Mouse (Mus musculus): ENCODE measurements around the gene Esyt1. TPM values are rescaled to one million over a fixed set of nuclear protein-coding genes. Genes with fewer than 3 reads are reported as not detected.
"Not testable (repeated sequence)": the region's sequence is repeated elsewhere in the genome, so short reads cannot be mapped to it uniquely, and the experiment has no call there.

Esyt1 gene
- total RNA-seq (2021): 18.1 and 22.9 TPM in 2 replicates
- long read RNA-seq, transcript Esyt1-201 (31 exons, 3,981 nt): major isoform, 9 of 21 reads
- long read RNA-seq, partial matches to known transcripts: 8 of 21 reads
- long read RNA-seq, other reads (novel, unspliced or antisense): 4 of 21 reads

DNA sequence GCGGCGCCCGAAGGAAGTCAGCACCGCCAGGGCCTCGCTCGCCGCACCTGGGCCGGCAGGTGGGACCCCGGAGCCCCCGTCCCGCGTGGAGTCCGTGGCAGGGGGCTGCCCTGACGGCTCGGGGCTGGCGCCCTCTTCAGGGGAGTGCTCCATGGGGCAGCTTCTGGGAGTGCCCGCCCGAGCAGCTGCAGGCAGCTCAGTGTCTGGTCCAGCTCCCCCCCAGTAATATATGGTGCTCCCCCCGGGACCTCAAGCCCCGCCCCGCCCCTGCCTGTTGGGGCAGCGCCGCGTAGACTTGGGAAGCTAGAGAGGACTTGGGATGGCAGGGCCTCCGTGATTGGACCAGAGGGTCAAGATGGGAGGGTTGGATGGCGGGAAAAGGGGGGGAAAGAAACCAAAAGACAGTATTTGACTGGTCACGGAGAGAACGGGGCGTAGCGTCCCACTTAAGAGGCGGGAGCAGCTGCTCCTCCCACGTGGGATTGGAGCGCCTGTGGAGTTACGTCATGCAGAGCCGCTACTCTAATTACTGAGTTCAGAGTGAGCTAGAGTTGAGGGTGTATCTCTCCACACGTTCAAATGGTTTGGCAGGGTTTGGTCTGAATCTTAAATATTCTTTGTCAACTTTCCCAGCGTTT is at the start of gene Esyt1:
Esyt1 (minus strand) TSS at position 201 of the 638 bp plus-strand sequence.
- peak; percentile 93 for DNase-seq

DNA sequence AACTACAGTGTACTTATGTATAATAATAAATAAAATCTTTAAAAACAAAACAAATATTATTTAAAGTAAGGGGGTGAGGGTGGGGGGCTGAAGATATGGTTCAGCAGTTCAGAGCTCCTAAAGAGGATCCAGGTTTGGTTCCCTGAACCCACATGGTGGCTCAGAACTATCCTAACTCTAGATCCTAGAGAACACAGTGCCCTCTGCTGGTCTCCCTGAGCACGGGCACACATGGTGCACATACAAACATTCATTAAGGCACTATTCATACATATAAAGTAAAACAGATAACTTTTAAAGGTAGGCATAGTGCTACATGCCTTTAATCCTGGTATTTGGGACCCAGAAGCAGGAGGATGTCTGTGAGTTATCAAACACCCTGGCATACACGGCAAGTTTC is 49.4 kb upstream of the Esyt1 start:
- no peak for DNase-seq

DNA sequence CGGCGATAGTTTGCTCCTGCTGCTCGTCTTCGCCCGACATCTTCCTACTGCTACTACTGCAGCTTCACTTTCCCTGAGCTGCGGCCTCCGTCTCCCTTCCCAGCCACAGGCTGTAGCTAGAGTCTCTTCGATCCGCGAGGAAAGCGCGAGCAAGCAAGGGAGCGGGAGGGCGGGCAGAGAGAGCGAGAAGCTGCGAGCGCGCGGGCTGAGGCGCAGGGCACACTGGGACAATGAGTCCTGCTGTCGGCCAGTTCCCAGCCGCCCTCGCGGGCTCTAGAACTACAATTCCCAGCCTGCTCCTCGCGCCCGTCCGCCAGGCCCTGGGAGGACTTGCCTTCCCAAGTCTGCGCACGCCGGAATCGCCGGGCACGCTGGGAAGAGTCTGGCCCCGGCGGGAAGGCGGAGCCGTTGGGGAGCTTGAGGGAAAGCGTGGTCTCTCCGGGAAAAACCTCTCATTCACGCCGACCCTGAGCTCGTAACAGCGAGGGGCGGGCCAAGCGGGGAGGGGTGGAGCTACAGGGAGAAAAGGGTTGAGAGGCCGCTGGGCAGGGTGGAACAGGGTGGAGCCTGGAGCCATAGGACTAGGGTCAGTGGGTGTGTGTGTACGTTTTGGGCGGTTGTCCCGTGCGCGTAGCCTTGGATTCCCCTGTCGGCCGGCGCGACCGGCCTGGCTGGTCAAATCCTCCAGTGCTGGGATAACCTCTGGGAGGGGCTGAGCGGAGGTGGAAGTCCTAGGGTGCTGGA is 40.3 kb upstream of the Esyt1 start, which contains the start of gene Pa2g4:
Pa2g4 (minus strand) TSS at position 200 of the 744 bp plus-strand sequence.
- peak; percentile 98 for DNase-seq

DNA sequence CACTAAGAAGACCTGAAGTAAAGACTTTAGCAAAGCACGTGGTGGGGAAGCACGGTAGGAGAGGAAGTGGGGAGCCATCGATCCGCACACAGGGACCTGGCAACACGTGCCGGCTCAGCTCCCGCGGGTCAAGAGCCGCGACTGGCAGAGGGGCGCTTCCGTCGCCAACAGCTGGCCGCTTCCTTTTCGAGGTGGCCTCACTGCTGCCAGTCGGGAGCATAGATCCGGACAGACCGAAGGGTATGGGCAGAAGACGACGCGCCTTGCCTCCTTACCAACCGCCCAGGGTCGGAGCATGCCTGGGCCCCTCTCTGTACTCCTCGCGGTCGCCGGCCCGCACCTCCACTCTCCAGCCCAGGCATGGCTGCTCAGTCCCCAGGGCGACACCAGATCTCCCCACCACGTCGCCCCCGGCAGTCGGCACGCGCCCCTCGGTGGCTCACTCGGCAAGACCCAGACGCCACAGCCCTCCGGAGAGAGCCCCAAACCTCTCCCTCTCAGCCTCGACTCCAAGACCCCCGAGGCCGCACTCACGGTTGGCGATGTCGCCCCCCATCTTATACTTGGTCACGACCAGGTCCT is 39.6 kb upstream of the Esyt1 start:
- DNase-seq: peak; percentile 42

DNA sequence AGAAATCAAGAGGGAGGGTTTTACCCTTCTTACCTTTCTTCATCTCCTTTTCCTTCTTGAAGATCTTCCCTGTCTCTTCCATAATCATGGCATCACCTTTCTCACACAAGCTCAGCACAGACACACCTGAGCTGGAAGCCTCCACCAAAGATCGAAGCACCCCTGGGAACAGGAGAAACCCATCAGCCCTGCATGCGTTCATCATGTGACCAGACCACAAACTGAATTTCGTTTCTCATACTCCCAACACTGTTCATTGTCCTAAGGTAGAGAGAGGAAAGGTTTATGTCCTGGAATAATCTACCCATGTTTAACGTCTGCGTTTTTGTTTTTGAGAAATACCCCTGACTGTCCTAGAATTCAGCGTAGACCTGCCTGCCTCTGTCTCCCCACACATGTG is 37.9 kb upstream of the Esyt1 start:
- DNase-seq: no peak

DNA sequence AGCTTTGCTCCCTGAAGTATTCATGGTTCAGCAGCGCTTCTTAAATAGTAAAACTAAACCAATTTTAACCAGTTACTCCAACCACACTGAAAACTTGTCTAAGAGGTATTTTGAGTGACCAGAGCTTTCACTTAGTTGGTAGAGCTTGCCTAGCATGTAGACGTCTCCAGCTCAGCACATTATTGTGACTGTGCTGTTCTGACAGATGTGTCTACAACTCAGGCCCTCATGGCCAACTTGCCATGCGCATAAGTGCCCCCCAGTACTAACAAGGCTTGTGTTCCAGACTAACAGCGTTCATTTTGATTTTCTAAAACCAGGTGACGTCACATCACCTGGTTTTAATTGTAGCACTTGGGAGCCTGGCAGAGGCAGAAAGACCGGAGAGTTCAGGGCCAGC is 31.3 kb upstream of the Esyt1 start:
- no peak for DNase-seq

DNA sequence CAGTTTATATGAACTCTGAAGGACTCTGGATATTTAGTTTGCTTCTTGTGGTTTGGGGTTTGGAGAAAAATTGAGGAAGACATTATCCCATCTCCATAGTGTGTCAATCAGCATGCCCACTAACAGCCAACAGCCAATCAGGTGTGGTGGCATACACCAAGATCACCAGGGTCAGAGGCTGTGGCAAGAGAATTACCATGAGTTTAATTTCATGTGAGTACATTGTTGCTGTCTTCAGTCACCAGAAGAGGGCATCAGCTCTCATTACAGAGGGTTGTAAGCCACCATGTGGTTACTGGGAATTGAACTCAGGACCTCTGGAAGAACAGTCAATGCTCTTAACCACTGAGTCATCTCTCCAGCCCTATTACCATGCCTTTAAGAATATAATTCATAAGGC is 30.6 kb upstream of the Esyt1 start:
- no peak for DNase-seq

DNA sequence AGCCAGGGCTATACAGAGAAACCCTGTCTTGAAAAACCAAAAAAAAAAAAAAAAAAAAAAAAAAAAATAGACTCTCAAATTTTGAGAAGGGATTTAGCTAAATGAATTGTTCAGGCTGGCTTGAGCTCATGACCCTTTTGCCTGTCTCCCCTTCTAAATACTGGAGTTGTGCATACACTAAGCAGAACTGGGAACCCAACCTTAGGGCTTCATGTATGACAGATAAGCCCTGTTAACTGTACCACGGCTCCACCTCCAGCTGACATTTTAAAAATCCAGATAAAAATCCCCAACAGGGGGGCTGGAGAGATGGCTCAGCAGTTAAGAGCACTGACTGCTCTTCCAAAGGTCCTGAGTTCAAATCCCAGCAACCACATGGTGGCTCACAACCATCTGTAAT is 29.9 kb upstream of the Esyt1 start:
- DNase-seq: not testable (repeated sequence)

DNA sequence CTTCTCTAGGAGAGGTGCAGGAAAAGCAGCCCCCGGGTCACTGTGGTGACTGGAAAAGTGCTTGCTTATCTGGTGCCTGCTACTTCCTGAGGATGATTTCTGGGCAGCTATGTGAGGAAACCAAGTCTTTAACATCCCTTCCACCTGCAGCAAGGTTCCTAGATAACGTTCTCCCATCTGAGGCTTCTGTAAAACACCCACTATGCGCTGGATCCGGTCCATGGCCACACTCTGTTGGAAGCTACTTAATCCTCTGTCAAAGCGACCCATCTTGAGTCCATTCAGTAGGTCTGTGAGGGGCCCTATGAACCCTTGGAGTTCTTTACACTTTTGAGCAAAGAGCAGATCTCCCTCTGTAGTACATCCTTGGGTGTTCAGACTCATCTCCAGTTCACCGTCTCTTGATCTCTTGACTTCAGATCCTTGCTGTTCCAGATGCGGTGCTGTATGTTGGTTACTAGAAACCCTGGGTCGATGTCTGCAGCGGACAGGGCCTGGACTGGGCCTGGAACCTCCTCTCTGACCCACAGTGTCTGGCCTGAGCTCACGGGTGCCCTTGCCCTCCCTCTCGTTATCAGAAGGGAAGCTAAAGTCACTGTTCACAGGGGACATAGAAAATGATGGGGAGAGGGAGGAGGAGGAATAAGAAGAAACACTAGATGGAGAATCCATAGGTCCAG is 24.6 kb upstream of the Esyt1 start:
- not testable (repeated sequence) for DNase-seq

DNA sequence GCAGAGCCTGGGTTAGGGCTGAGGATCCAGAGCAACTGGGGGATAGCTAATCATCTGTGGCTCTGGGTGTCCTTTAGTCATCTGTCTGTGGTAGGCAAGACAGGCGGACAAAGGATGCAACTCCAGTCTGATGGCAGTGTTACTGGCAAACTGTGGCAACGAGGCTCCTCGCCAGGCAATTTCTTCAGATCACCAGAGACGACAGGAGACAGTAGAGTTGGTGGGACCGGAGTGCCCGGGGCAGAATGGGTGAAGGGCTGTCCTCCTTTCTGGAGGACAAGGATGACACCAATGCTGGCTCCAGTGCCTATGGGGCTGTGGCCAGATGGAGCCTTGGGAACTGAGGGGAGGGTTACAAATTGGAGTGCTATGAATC is 24.0 kb upstream of the Esyt1 start:
- DNase-seq: peak; percentile 8

DNA sequence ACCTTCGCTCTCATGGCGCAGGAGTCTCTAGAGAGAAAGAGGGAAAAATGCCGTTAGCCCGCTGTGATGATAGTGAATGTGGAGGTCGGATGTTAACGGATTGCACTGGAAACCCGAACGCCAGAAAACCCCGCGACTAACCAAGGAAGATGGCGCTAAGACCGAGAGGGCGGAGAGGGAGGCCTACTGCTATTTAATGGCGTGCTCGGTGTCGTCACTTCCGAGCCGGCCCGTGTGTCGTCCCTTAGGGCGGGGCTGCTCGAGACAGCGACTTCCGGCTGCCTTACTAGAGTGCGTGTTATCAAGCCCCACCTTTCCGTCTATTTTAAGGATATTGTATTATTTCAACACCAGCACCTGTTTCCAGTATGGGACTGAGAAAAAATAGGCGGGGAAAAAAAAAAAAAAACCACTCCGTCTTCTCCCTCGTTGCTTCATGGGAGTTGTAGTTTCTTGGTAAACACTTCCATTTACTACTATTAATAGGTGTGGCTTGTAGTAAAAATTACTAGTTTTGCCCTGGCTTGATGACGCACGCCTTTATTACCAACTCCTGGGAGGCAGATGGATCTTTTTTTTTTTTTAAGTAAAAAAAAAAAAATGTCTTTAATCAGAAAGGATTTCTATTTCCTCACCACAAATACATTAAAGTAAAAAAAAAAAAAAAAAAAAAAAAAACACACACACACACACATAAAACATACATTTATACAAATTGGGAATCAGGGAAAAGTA is 23.4 kb upstream of the Esyt1 start, which contains the start of gene Rpl41:
Rpl41 (minus strand) TSS at position 359 of the 735 bp plus-strand sequence.
- peak; percentile 87 for DNase-seq

DNA sequence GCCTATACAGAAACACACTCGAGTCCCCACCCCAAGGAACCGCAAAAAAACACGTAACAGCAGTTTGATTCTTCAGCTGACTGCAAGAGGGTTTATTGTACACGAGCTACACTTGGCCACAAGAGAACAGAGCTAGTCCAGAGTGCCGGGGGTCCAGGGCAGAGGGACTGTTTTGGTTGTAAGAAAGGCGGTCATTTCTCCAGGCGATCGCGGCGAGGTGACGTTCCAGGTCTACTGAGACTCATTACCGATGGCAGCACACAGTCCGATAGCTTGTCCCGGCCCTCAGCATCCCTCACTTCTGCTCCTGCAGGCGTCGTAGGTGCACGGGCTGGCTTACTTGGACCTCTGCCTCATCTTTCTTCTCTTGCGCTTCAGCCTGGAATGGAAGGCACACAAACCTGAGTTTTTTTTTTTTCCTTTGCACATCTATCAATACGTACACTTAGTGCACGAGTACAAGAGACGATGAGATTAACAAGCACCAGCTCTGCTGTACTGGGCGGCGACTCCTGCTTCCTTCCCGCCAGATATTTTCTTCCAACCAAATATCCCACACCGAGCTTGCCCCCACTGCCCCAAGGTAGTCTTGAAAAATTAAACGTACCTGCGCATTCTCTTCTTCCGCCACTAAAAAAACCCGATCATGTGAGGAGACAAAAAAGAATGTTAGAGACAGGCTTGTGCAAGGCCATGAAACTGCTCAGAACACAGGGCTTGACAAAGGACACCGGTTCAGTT is 22.6 kb upstream of the Esyt1 start:
- DNase-seq: not testable (repeated sequence)

DNA sequence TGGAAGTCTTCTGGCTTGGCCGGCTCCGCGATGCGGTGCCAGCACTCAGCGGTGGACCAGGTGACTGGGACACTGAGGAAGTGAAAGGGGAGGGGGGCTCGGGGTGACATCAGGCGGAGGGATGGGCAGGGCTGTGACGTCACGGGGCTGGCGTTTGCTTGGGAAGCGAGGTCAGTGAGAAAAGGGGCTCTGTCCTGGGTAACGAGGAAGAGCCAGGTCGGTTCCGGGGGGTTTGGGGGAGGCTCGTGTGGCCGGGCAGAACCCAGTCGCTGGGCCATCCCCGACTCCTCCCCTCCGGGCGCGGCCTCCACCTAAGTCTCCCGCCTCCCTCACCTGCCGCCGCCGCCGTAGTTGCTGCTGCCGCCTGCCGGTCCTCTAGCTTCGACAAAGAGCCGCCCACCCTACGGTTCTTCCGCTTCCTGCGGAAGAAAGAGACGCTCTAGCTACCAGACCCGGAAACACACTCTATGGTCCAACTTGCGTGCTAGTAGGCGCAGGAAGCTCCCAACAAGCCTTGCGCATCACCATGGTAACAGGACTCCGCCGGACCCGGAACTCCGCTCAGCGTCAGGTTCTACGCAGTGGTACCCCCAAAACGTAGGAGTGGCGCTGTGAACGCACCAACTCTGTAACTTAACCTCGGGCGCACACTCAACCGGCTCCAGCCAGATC is 21.8 kb upstream of the Esyt1 start, which contains the start of gene Zc3h10:
Zc3h10 (minus strand) TSS at position 414 of the 672 bp plus-strand sequence.
- DNase-seq: peak; percentile 88

DNA sequence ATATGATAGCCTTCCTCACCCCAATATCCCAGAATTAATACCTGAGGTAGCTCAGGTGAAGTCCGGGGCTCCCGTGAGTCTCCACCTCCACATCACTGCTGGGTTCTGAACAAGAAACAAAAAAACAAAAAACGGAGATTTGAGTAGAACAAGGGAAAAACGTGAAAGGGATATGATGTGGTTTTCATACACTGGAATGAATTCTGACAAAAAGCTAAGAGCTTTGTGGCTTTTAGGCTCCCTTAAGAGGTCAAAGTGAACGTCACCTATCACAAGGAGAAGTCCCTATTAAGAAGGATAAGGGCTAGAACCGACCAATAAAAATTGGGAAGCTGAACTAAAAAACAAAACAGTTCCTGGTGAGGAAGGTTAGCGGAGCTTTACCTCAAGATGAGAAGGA is 21.1 kb upstream of the Esyt1 start:
- no peak for DNase-seq

DNA sequence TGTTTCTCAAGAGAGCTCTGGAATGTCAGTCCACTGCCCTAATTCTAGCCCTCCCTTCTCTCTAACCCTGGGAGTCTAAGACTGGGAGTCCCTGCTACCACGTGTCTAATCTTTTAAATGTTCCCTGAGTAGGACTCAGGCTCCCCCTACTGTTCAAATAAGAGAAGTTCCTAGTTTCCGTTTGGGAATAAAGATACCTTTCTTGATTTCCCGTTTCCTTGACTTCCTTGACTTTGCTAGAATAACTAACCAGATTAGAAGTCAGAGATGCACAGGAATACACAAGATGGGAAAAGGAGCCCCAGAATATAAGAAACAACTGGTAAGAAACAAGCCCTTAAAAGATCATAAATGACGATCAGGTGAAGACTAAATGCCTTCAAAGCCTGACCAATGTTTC is 20.7 kb upstream of the Esyt1 start:
- DNase-seq: no peak

DNA sequence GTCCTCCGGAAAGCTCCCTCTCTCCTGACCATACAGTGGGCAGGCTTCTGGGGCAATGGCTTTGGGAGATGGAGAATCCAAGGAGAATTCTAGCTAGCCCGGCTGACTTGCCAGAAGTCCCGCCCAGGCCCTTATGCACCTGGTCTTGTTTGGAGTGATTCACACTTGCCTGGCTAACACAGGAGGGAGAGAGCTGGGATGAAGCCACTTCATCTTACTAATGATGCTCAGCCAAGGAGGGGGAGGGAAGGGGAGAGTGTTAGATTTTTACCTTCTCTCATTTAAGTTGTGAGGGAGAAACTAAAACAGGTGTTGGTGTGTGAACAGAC is 19.9 kb upstream of the Esyt1 start:
- DNase-seq: no peak

DNA sequence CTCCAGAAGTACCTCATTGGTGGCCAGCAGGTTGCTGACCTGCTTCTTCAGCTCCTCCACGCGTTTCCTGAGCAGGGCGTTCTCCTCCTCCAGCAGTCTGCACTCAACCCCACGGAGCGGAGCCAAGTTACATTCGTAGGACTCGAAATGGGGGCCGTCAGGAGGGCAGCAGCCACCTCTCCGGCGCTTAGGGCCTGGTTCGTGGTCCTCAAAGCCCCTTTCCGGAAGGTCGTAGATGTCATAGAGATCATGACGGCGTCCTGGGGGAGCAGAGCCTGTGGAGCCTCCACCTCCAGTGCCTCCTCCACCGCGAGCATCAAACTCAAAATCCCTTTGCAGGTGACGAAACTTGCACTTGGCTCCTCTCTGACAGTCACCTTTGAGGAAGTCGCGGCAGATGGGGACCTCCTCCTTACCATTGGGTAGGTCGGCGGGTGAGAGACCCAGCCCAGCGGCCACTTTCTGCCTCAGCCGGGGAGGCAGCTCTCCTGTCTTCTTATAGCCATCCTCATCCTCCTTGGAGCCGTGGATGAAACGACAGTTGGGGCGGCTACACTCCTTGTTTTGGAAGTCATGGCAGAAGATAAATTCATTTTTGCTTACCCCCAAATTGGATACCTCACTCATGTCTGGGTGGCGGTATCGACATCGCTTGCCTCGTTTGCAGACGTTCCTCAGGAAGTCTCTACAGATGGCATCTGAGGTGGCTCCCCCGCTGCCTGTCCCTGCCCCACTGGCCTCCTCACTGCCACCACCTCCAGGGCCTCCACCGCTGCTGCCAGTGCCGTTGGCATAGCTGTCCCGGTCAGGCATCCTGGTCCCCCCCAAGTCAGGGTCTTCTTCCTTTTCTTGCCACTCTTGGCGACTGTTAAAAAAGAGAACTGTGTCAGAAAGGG is 19.3 kb upstream of the Esyt1 start:
- DNase-seq: no peak

DNA sequence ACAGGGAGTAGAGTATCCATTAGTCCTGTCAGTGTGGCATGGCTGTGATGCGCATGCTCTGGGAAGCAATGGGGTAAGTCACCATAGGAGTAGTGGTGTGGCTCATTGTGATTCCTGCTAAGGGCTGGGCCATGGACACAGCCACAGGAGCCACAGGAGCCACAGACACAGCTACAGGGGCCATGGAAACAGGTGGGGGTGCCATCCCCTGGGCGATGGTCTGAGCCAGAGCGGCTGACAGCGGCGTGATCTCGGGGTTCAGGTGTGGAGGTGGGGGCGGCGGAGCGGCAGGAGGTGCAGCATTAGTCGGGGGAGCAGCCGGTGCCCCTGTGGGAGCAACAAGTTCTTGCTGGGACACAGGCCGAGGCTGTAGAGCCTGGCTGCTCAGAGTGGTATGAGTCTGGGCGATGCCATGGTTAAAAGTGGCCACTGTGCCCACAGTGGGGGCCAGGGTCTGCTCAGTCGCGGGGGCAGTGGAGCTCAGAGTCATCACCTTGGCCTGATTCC is 18.5 kb upstream of the Esyt1 start:
- DNase-seq: no peak

DNA sequence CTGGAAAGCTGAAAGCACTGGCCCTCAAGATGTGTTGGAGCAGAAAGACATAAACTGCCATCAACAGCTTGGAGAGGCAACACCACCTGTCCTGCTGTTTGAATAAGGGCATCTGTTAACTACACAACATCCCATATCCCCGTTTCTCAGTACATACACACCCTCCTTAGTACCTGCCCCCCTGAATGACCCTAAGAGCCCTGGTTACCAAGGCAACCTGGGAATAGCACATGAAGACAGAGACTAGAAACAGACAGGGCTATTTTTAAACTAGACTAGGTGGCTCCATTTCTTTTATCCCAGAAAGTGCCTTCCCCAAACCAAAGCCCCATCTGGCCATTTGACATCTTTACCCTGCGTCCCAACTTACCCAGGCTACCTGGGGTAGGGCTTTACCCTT is 17.4 kb upstream of the Esyt1 start:
- DNase-seq: no peak
